Mouse (Mus musculus): ENCODE measurements around the gene Ttk. TPM values are rescaled to one million over a fixed set of nuclear protein-coding genes. Genes with fewer than 3 reads are reported as not detected.

The Ttk gene
- polyA plus RNA-seq, 1 experiment from 2014 or later: 7.3 TPM

- no peak overlapping the region for H3K4me2 ChIP-seq (ENCODE audit: low read length)
- DNase-seq (peak; percentile 84), ATAC-seq (ENCODE audit: low FRiP score, low TSS enrichment) (no peak)
- H3K4me1 ChIP-seq (ENCODE audit: control insufficient read depth, insufficient read depth, low read length): peaks cover 24% of the 10 kb centered on the region
- no peaks in the 10 kb centered on the region for H3K36me3 ChIP-seq (ENCODE audit: control insufficient read depth, insufficient read depth, low read length)
- H3K9ac ChIP-seq (replicated peaks; ENCODE audit: low read length): no peak overlapping the region
- WGBS: 6% methylated on average over 2 of the region's 2 CpGs
- no peak overlapping the region for H3K4me3 ChIP-seq (replicated peaks; ENCODE audit: low read depth, low read length)
- H3K9me3 ChIP-seq (ENCODE audit: control insufficient read depth, low read length): no peaks in the 10 kb centered on the region
- no peaks in the 10 kb centered on the region for H3K27me3 ChIP-seq (ENCODE audit: control insufficient read depth, insufficient read depth, low read length)
- H3K27ac ChIP-seq (replicated peaks; ENCODE audit: low read depth, low read length): no peak overlapping the region
Measured at GRCm38 (mm10) chr9:83807562-83807961, 26.9 kb upstream of the Ttk start.

DNA sequence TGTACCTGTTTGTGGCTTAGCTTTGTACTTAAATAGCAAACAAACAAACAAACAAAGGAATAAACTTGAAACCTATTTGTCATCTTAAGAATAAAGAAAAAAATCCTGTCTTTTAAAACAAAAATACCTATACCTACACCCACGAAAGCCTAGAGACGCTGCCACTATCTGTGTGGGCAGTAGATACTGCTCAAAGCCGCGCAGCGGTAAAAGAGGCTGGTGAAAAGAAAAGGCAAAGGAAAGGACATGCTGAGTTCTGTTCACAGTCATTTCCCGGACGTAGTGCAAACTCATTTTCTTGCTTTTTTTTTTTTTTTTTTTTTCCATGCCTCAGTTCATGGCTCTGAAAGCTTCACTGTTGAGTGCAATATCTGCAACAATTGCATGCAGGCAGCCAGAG is 15.3 kb upstream of the Ttk start:
- no peak for DNase-seq
- H3K4me3 ChIP-seq (replicated peaks; ENCODE audit: low read depth, low read length): no peak overlapping the region
- no peaks in the 10 kb centered on the region for H3K9me3 ChIP-seq (ENCODE audit: control insufficient read depth, low read length)
- WGBS: 68% methylated on average over 7 of the region's 7 CpGs
- no peaks in the 10 kb centered on the region for H3K36me3 ChIP-seq (ENCODE audit: control insufficient read depth, insufficient read depth, low read length)
- ATAC-seq (ENCODE audit: low FRiP score, low TSS enrichment): no peak
- no peak overlapping the region for H3K4me2 ChIP-seq (ENCODE audit: low read length)
- H3K27me3 ChIP-seq (ENCODE audit: control insufficient read depth, insufficient read depth, low read length): no peaks in the 10 kb centered on the region
- H3K4me1 ChIP-seq (ENCODE audit: control insufficient read depth, insufficient read depth, low read length): no peaks in the 10 kb centered on the region
- no peak overlapping the region for H3K9ac ChIP-seq (replicated peaks; ENCODE audit: low read length)
- no peak overlapping the region for H3K27ac ChIP-seq (replicated peaks; ENCODE audit: low read depth, low read length)

GRCm38 (mm10) chr9:83820976-83821375 is 13.5 kb upstream of the Ttk start:
- no peak overlapping the region for H3K27ac ChIP-seq (replicated peaks; ENCODE audit: low read depth, low read length)
- no peaks in the 10 kb centered on the region for H3K4me1 ChIP-seq (ENCODE audit: control insufficient read depth, insufficient read depth, low read length)
- H3K27me3 ChIP-seq (ENCODE audit: control insufficient read depth, insufficient read depth, low read length): no peaks in the 10 kb centered on the region
- H3K9ac ChIP-seq (replicated peaks; ENCODE audit: low read length): no peak overlapping the region
- no peaks in the 10 kb centered on the region for H3K36me3 ChIP-seq (ENCODE audit: control insufficient read depth, insufficient read depth, low read length)
- H3K4me3 ChIP-seq (replicated peaks; ENCODE audit: low read depth, low read length): no peak overlapping the region
- 91% methylated on average over 2 of the region's 2 CpGs for WGBS
- no peaks in the 10 kb centered on the region for H3K9me3 ChIP-seq (ENCODE audit: control insufficient read depth, low read length)
- no peak overlapping the region for H3K4me2 ChIP-seq (ENCODE audit: low read length)
- DNase-seq: no peak
- ATAC-seq (ENCODE audit: low FRiP score, low TSS enrichment): no peak

DNA sequence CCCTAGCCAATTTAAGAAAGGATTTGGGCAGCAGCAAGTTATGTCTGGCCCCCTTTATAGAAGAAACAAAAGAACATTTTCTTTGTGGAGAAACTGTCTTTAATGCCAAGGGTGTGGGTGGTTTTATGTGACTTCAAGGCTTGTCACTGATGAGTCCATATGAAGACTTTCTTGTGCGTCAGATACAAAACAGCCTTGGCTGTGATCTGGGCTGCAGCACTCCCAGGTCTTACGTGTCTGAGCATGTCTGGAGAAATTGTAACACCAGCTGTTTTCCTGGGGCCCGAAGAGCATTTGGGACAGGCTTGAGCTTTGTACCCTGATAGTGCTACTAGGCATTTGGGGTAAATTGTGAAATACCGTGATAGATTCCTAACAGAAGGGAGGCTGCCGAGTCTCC is 11.6 kb upstream of the Ttk start:
- Histone ChIP-seq H3K36me3 (ENCODE audit: control insufficient read depth, insufficient read depth, low read length) (no peaks in the 10 kb centered on the region), H3K4me3 (replicated peaks; ENCODE audit: low read depth, low read length) (no peak overlapping the region), H3K4me1 (ENCODE audit: control insufficient read depth, insufficient read depth, low read length) (no peaks in the 10 kb centered on the region), H3K4me2 (ENCODE audit: low read length) (no peak overlapping the region), H3K27me3 (ENCODE audit: control insufficient read depth, insufficient read depth, low read length) (no peaks in the 10 kb centered on the region), H3K27ac (replicated peaks; ENCODE audit: low read depth, low read length) (no peak overlapping the region), H3K9ac (replicated peaks; ENCODE audit: low read length) (no peak overlapping the region), H3K9me3 (ENCODE audit: control insufficient read depth, low read length) (no peaks in the 10 kb centered on the region)
- 84% methylated on average over 5 of the region's 5 CpGs for WGBS
- DNase-seq (no peak), ATAC-seq (ENCODE audit: low FRiP score, low TSS enrichment) (no peak)

DNA sequence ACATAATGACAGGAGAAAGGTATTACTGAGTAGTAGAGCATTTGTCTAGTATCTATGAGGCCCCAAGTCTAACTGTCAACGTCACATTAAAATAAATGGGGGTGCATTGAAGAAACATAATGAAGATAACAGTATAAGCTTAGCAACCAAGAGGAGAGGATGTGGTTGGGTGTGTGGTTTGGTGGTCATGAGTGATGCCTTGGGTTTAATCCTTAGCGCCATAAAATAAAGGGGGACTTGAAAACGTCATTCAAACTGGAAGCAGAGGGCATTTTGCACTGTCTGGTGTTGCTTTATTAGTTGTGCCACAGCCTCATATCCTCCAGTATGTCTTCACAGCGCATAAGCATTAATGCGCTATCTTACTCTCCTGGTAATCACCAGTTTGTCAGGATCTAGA is 4.6 kb upstream of the Ttk start:
- H3K4me2 ChIP-seq (ENCODE audit: low read length): no peak overlapping the region
- H3K36me3 ChIP-seq (ENCODE audit: control insufficient read depth, insufficient read depth, low read length): no peaks in the 10 kb centered on the region
- no peak for DNase-seq
- H3K9me3 ChIP-seq (ENCODE audit: control insufficient read depth, low read length): no peaks in the 10 kb centered on the region
- H3K9ac ChIP-seq (replicated peaks; ENCODE audit: low read length): no peak overlapping the region
- no peak overlapping the region for H3K27ac ChIP-seq (replicated peaks; ENCODE audit: low read depth, low read length)
- no peaks in the 10 kb centered on the region for H3K27me3 ChIP-seq (ENCODE audit: control insufficient read depth, insufficient read depth, low read length)
- WGBS: 81% methylated on average over 5 of the region's 5 CpGs
- no peaks in the 10 kb centered on the region; the same call in 1 of the 2 replicates for H3K4me1 ChIP-seq (ENCODE audit: control insufficient read depth, insufficient read depth, low read length)
- no peak overlapping the region for H3K4me3 ChIP-seq (replicated peaks; ENCODE audit: low read depth, low read length)
- no peak for ATAC-seq (ENCODE audit: low FRiP score, low TSS enrichment)

DNA sequence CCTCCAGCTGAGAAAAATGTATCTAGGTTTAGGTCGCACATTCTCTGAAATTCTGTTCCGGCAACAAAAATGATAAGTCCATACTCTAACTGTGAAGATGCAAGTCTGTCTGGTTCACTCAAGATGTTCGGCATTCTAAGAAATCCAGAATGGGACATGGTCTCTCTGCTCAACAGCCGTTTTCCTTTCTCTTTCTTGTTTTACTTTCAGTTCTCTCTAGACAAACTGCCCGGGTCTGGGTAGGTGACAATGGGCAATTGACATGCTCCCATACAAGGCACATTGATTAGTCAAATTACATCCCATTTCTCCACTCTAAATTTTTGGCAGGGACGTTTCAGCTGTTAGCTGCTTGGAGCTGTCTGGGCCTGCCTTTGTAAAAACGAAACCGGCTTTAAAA is 3.3 kb upstream of the Ttk start:
- ATAC-seq (ENCODE audit: low FRiP score, low TSS enrichment) (no peak), DNase-seq (no peak)
- no peak overlapping the region for H3K4me3 ChIP-seq (replicated peaks; ENCODE audit: low read depth, low read length)
- H3K27ac ChIP-seq (replicated peaks; ENCODE audit: low read depth, low read length): no peak overlapping the region
- H3K9ac ChIP-seq (replicated peaks; ENCODE audit: low read length): no peak overlapping the region
- H3K36me3 ChIP-seq (ENCODE audit: control insufficient read depth, insufficient read depth, low read length): no peaks in the 10 kb centered on the region
- no peaks in the 10 kb centered on the region; the same call in 1 of the 2 replicates for H3K4me1 ChIP-seq (ENCODE audit: control insufficient read depth, insufficient read depth, low read length)
- H3K27me3 ChIP-seq (ENCODE audit: control insufficient read depth, insufficient read depth, low read length): no peaks in the 10 kb centered on the region
- H3K9me3 ChIP-seq (ENCODE audit: control insufficient read depth, low read length): no peaks in the 10 kb centered on the region
- WGBS: 83% methylated on average over 8 of the region's 8 CpGs
- no peak overlapping the region for H3K4me2 ChIP-seq (ENCODE audit: low read length)

DNA sequence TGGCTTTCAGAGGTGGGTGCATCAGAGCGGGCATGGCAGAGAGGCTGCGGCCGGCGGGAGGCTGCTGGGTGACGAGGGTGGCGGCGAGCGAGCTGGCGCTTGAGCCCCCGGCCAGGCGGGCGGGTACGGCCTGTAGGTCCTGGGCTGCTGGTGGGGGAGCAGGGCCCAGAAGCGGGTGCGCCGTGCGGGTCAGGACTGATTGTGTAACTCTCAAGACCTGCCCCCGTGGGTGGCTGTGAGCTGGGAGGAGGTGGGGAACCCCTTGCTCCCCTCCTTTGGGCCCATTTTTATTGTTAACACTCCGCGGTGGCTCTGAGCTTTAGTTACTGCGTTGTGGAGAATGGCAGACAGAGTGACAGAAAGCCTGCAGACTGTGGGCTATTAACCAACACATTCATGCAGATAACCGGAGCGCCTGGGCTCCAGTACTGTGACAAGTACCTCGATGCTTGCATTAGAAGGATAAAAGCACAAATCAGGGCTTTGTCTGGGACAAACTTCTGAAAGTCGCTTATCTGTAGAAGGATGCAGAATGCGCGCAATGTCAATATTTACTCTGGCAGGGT is 342 bp downstream of the Ttk start:
- peak overlapping the region; percentile 64 for H3K9ac ChIP-seq (replicated peaks; ENCODE audit: low read length)
- 2% methylated on average over 27 of the region's 27 CpGs for WGBS
- no peaks in the 10 kb centered on the region for H3K9me3 ChIP-seq (ENCODE audit: control insufficient read depth, low read length)
- no peaks in the 10 kb centered on the region for H3K36me3 ChIP-seq (ENCODE audit: control insufficient read depth, insufficient read depth, low read length)
- H3K4me1 ChIP-seq (ENCODE audit: control insufficient read depth, insufficient read depth, low read length): no peaks in the 10 kb centered on the region; the same call in 1 of the 2 replicates
- 0 out of 2 replicates have a peak overlapping the region, but pooled peaks have one; percentile 97 for H3K27ac ChIP-seq (replicated peaks; ENCODE audit: low read depth, low read length)
- peak overlapping the region; percentile 89 for H3K4me2 ChIP-seq (ENCODE audit: low read length)
- no peak for DNase-seq
- no peaks in the 10 kb centered on the region for H3K27me3 ChIP-seq (ENCODE audit: control insufficient read depth, insufficient read depth, low read length)
- peak overlapping the region; percentile 66 for H3K4me3 ChIP-seq (replicated peaks; ENCODE audit: low read depth, low read length)
- ATAC-seq (ENCODE audit: low FRiP score, low TSS enrichment): no peak; the same call in 1 of the 2 replicates

- WGBS: 94% methylated on average over 3 of the region's 3 CpGs
- no peak for ATAC-seq (ENCODE audit: low FRiP score, low TSS enrichment)
Measured at GRCm38 (mm10) chr9:83852464-83852863, 18.0 kb downstream of the Ttk start.

DNA sequence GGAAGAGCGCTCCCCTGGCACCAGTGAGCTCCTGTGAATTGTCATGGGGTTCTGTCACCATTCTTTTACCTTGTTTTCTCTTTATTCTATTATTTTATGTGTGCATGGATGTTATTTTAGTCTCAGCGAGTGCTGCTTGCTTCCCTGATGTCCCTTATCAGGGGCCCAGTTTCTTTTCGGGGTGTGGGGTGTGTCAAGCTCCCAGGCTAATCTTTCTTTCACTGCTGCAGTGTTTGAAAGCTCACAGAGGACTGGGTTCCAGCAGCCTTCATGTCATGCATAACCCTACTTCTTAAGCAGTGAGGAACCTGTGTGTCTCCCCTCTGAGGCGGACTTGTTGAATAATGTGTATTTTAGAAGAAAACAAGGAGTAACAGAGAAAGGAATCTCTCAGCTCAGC is 30.7 kb downstream of the Ttk start:
- DNase-seq (no peak), ATAC-seq (ENCODE audit: low FRiP score, low TSS enrichment) (no peak)
- Histone ChIP-seq H3K4me1 (ENCODE audit: control insufficient read depth, insufficient read depth, low read length) (no peaks in the 10 kb centered on the region), H3K9ac (replicated peaks; ENCODE audit: low read length) (no peak overlapping the region), H3K4me3 (replicated peaks; ENCODE audit: low read depth, low read length) (no peak overlapping the region), H3K27ac (replicated peaks; ENCODE audit: low read depth, low read length) (no peak overlapping the region), H3K36me3 (ENCODE audit: control insufficient read depth, insufficient read depth, low read length) (0 out of 2 replicates have a peak, but pooled peaks cover 2% of the 10 kb centered on the region), H3K27me3 (ENCODE audit: control insufficient read depth, insufficient read depth, low read length) (no peaks in the 10 kb centered on the region), H3K9me3 (ENCODE audit: control insufficient read depth, low read length) (no peaks in the 10 kb centered on the region), H3K4me2 (ENCODE audit: low read length) (no peak overlapping the region)
- 97% methylated on average over 4 of the region's 4 CpGs for WGBS

More at GRCm38 (mm10) chr9:83852464-83852863, 18.0 kb downstream of the Ttk start:
- H3K27me3 ChIP-seq (ENCODE audit: control insufficient read depth, insufficient read depth, low read length): no peaks in the 10 kb centered on the region
- H3K9me3 ChIP-seq (ENCODE audit: control insufficient read depth, low read length): no peaks in the 10 kb centered on the region
- H3K36me3 ChIP-seq (ENCODE audit: control insufficient read depth, insufficient read depth, low read length): no peaks in the 10 kb centered on the region
- H3K4me3 ChIP-seq (replicated peaks; ENCODE audit: low read depth, low read length): no peak overlapping the region
- no peak overlapping the region for H3K9ac ChIP-seq (replicated peaks; ENCODE audit: low read length)
- no peak for DNase-seq
- no peak overlapping the region for H3K4me2 ChIP-seq (ENCODE audit: low read length)
- H3K27ac ChIP-seq (replicated peaks; ENCODE audit: low read depth, low read length): no peak overlapping the region
- H3K4me1 ChIP-seq (ENCODE audit: control insufficient read depth, insufficient read depth, low read length): no peaks in the 10 kb centered on the region
